In the genomic region with DNA sequence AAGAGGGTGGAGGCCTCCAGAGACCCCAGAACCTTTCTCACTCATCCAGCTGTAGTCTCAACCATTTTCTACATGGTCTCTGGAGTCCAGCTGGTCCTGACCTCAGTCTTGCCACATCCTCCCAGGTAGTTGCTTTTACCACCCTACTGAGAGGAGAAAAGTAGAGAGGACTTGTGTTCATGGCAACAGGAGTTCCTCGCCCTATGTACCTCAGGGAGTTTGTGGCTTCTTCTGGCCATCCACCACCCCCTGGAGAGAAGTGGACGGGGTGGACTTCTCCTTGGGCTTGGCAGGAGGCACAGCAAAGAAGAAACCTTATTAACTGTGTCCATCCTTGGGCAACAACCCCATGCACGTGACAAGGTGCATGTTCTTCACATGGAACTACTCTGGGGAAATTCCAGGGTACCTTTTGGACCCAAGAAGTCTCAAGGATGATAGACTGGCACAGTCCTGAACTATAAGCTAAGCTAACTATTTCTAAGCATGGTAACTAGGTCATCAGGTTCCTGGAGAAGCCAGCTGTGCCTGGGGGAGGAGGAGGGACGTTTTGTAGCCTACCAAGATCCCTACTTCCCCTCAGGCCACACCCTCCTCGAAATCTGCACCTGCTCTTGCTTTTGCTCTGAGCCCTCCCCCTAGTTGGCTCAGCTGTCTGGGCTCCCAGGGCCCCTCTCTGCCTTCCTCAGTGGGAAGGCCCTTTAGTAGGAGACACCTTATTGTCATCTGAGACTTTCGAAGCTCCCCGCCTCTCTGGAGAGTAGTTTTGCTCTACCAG, we compare ENCODE assay signal across 8 mouse cellular contexts. TPM values are rescaled to one million over a fixed set of nuclear protein-coding genes. Genes with fewer than 3 reads are reported as not detected.
DNase-seq lines count a peak whose midpoint lies in the region; ATAC-seq lines count a peak whose summit lies in the region.
"Had no signal": no experiment of that assay in that cellular context is flagged by ENCODE, and none has a peak within 500 bp of the region (broad histone marks: within the 10 kb centered on the region; RNA-seq: fewer than 3 reads in every experiment).

No protein-coding gene starts in this region.

- peak overlapping the region; percentile 17; the same call in 1 of the 2 replicates for H3K9ac ChIP-seq in lung, embryonic 16.5 days (ENCODE audit: low read length)
- no peak overlapping the region for H3K9ac ChIP-seq in embryonic facial prominence, embryonic 13.5 days
- H3K9ac ChIP-seq: limb, embryonic 12.5 days had no signal

- H3K27me3 ChIP-seq in lung, embryonic 16.5 days (ENCODE audit: control insufficient read depth, insufficient read depth, low read depth, low read length): no peaks in the 10 kb centered on the region
- H3K27me3 ChIP-seq in embryonic facial prominence, embryonic 13.5 days: no peaks in the 10 kb centered on the region
- H3K27me3 ChIP-seq: limb, embryonic 12.5 days had no signal

- no peak for ATAC-seq in lung, embryonic 16.5 days (ENCODE audit: low read depth)
- no peak for ATAC-seq in embryonic facial prominence, embryonic 13.5 days (ENCODE audit: insufficient number of reproducible peaks, insufficient read depth, low FRiP score, low TSS enrichment, low read depth)

- H3K4me1 ChIP-seq in lung, embryonic 16.5 days (replicated peaks; ENCODE audit: control insufficient read depth, insufficient read depth, low read length): peaks cover 66% of the 10 kb centered on the region
- peaks cover 54% of the 10 kb centered on the region for H3K4me1 ChIP-seq in embryonic facial prominence, embryonic 13.5 days

- H3K4me3 ChIP-seq in lung, embryonic 16.5 days (ENCODE audit: low read length): no peak overlapping the region
- no peak overlapping the region for H3K4me3 ChIP-seq in embryonic facial prominence, embryonic 13.5 days
- H3K4me3 ChIP-seq: limb, embryonic 12.5 days had no signal

- 58% methylated on average over 7 of the region's 7 CpGs for WGBS in lung, embryonic 16.5 days
- 68% methylated on average over 7 of the region's 7 CpGs for WGBS in embryonic facial prominence, embryonic 13.5 days

- H3K9me3 ChIP-seq in lung, embryonic 16.5 days (ENCODE audit: control insufficient read depth, low read length): no peaks in the 10 kb centered on the region
- no peaks in the 10 kb centered on the region for H3K9me3 ChIP-seq in embryonic facial prominence, embryonic 13.5 days
- H3K9me3 ChIP-seq: limb, embryonic 12.5 days had no signal

- H3K27ac ChIP-seq in lung, embryonic 16.5 days (ENCODE audit: low read length): peak overlapping the region; percentile 98
- H3K27ac ChIP-seq in embryonic facial prominence, embryonic 13.5 days: peak overlapping the region; percentile 69

- DNase-seq in lung, postnatal 36 days: no peak
- peak; percentile 83 to 91 for DNase-seq in kidney, postnatal 36 days
- DNase-seq in thymus, postnatal 10 days (ENCODE audit: low spot score in 2 of 2): peak; percentile 85 to 93
- no peak for DNase-seq in embryo, embryonic 10.5 days (ENCODE audit: low spot score)
- DNase-seq in adipocyte (ENCODE audit: low spot score): no peak

- H3K4me2 ChIP-seq in lung, embryonic 16.5 days (ENCODE audit: low read depth, low read length): no peak overlapping the region
- no peak overlapping the region for H3K4me2 ChIP-seq in embryonic facial prominence, embryonic 13.5 days
- H3K4me2 ChIP-seq: limb, embryonic 12.5 days had no signal

- H3K36me3 ChIP-seq in lung, embryonic 16.5 days (ENCODE audit: control insufficient read depth, insufficient read depth, low read length): peaks cover 9% of the 10 kb centered on the region
- H3K36me3 ChIP-seq in embryonic facial prominence, embryonic 13.5 days: peaks cover 23% of the 10 kb centered on the region

RNA-seq across cellular contexts. Expression of a gene that starts 15.5 kb away (rescaled TPM):
- 120 and 121 TPM in 2 replicates for polyA plus RNA-seq in lung, embryonic 16.5 days (2015; fragmentation: Nextera tagmentation; extraction: Ambion mirVana)
- 100 and 102 TPM in 2 replicates for polyA plus RNA-seq in embryonic facial prominence, embryonic 13.5 days (2015; fragmentation: Nextera tagmentation; extraction: Ambion mirVana)

RNA-seq across cellular contexts. Expression of a gene that starts 31.7 kb away (rescaled TPM):
- polyA plus RNA-seq in lung, embryonic 16.5 days (2015; fragmentation: Nextera tagmentation; extraction: Ambion mirVana): 85.8 and 101 TPM in 2 replicates
- polyA plus RNA-seq in embryonic facial prominence, embryonic 13.5 days (2015; fragmentation: Nextera tagmentation; extraction: Ambion mirVana): 86.4 and 86.6 TPM in 2 replicates

Comparison
In these comparisons a context has a peak if more than half of its experiments do, and no peak if none do; other contexts are left out.
1. DNase-seq: peak in kidney, postnatal 36 days (2 of 2) and thymus, postnatal 10 days (2 of 2); none in lung, postnatal 36 days (single experiment), embryo, embryonic 10.5 days (single experiment) and adipocyte (single experiment).